Mouse (Mus musculus): Measurements from ENCODE around the gene Rufy3.

The Rufy3 gene

GRCm38 (mm10) chr5:88663875-88664274 is 99.0 kb downstream of the Rufy3 start:
- in situ Hi-C loops (cut with MboI; ENCODE audit: low pct_unique_long_range_greater_than_20kb in 1 of 2, low sequenced_read_pairs in 2 of 2, unreplicated experiment in 1 of 2) = no loop called here

GRCm38 (mm10) chr5:88674703-88675442 is 110.0 kb downstream of the Rufy3 start:
- in situ Hi-C loops (cut with MboI; ENCODE audit: low pct_unique_long_range_greater_than_20kb in 1 of 2, low sequenced_read_pairs in 2 of 2, unreplicated experiment in 1 of 2) = no loop called here

DNA sequence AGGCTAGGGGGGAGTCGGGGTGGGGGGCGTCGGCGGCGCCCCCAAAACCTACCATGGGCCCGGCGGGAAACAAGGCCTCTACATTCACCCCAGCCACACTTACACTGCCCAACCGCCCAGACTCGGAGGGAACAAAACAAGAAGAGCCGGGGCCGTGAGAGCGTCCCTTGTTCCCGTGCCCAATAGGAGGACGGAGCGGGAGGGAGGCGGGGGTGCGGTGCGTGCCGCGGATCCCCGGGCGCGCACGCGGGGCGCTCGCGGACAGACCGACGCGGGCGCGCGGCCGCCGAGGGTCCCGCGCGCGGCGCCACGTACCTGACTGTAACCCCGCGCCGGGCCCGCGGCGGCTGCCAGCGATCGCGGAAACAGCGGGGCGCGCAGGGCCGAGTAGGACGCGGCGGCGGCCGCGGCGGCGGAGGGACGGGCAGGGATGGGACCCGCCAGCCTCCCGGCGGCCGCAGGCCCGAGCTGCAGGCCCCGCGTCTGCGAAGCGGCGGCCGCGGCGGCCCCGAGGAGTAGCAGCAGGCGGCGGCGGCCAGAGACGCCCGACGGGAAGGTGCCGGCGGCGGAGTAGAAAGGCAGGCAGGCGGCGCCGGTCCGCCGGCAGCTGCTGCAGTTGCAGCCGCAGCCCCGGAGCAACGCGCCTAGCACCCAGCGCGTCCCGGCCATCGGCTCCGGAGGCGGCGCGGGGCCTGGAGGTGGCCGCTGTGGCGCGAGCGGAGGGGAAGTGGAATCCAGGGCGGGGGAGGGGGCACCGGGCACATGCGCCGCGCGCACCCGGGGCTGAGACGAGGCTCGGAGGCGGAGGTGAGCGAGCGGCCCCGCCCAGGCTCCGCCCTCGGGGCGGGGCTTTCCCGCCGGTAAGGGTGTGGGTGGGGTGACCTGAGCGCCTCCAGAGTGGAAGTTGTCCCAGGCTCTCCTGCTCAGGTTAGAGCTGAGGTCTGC is 110.9 kb downstream of the Rufy3 start, which contains the start of gene Grsf1:
Grsf1 (minus strand) TSS at position 729 of the 945 bp plus-strand sequence.
- in situ Hi-C loops (cut with MboI; ENCODE audit: low pct_unique_long_range_greater_than_20kb in 1 of 2, low sequenced_read_pairs in 2 of 2, unreplicated experiment in 1 of 2) = no loop called here

DNA sequence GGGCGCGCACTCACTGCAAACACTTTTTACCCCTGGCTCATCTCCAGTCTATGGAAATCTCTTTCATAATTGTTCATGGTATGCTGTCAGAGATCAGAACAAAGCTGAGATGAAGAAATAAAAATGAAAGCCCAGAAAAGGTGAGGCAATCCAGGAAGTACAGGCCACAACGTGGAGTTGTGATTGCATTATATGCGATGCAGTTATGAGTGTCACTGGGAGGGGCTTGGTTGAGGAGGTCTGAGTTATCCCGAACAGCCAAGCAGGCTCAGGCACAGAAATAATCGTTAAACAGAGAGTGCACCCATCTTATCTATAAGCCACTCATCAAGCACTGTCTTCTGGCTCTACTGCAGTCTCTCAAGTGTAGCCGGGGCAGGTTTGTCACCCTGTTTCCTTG is 114.1 kb downstream of the Rufy3 start:
- in situ Hi-C loops (cut with MboI; ENCODE audit: low pct_unique_long_range_greater_than_20kb in 1 of 2, low sequenced_read_pairs in 2 of 2, unreplicated experiment in 1 of 2) = no loop called here

DNA sequence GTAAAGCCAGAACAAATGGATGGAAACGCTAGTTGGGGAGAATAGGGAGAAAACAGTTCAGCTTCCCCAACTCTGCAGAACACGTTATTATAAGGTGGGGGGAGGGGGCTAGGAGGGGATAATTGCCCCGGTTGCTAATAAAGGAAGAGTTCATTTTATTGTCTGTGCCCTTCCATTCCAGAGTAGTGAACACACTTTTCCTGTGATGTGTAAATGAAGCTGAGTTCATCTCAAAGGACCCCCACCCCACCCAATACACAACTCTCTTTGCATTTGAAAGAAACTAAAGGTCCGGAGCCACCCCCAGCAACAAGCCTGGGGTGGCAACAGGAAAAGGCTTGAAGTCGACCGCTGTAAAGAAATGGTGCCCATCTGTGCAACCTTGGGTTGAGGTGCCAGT is 114.5 kb downstream of the Rufy3 start:
- in situ Hi-C loops (cut with MboI; ENCODE audit: low pct_unique_long_range_greater_than_20kb in 1 of 2, low sequenced_read_pairs in 2 of 2, unreplicated experiment in 1 of 2) = no loop called here

- in situ Hi-C loops (cut with MboI; ENCODE audit: low pct_unique_long_range_greater_than_20kb in 1 of 2, low sequenced_read_pairs in 2 of 2, unreplicated experiment in 1 of 2) = no loop called here
Observed at GRCm38 (mm10) chr5:88680567-88680966, 115.7 kb downstream of the Rufy3 start.

DNA sequence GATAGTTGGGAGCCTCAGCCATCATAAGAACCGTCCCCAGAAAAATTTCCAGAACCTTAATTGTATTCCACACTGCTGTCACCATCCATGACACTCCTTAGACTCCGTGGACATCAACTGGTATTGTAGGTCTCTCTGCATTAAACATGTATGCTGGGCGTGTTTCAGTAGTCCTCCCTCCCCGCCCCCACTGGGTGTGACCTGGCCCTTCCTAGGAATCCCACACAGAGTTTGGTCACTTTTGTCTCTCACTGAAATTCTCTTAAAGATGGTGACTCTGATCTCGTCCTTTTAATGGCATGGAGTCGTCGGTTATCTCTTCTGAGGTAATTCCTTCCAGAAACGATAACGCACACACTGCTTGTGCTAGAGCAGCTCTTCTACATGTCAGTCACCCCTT is 118.9 kb downstream of the Rufy3 start:
- in situ Hi-C loops (cut with MboI; ENCODE audit: low pct_unique_long_range_greater_than_20kb in 1 of 2, low sequenced_read_pairs in 2 of 2, unreplicated experiment in 1 of 2) = no loop called here

- in situ Hi-C loops (cut with MboI; ENCODE audit: low pct_unique_long_range_greater_than_20kb in 1 of 2, low sequenced_read_pairs in 2 of 2, unreplicated experiment in 1 of 2) = no loop called here
Observed at GRCm38 (mm10) chr5:88684226-88684625, 119.4 kb downstream of the Rufy3 start.

DNA sequence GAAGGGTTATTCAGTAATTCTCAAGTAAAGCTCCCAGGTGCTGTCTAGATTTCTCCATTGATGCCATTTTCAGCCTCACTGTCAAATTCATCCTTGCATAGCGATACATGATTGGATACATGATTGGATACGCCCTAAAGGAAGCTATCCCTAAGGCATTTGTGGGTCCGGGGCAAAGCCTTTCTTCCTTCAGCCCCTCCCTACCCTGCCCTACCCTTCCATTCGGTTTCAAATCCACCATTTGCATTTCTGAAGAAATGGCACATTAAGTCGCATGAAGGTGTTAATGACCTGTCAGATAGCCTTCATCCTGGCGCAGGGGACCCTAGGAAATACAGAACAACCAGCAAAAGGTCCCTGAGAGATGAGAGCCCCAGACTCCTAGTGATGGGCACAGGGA is 120.5 kb downstream of the Rufy3 start:
- in situ Hi-C loops (cut with MboI; ENCODE audit: low pct_unique_long_range_greater_than_20kb in 1 of 2, low sequenced_read_pairs in 2 of 2, unreplicated experiment in 1 of 2) = no loop called here

DNA sequence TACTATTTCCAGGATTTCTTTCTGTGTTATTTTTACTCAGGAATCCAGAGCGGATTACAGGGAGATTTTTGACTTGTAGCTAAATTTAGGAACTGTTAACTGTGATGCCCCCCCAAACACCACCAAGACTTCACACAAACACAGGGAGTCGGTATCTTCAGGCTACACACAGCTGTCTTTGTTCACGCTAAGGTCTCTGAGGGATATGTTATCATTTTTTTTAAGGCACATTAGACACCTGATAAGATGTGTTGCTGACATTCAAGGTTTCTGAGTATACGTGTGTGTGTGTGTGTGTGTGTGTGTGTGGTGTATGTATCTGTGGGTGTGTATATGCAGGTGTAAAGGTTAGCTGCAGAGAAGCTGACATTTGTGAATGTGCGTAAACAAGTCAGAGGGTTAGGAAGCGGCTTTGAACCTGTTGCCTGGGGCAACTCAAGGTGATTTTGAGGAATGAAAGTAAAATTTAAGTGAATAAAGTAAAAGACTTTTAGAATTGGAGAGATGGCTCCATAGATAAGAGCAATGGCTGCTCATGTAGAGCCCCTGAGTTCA is 121.0 kb downstream of the Rufy3 start:
- in situ Hi-C loops (cut with MboI; ENCODE audit: low pct_unique_long_range_greater_than_20kb in 1 of 2, low sequenced_read_pairs in 2 of 2, unreplicated experiment in 1 of 2) = no loop called here

DNA sequence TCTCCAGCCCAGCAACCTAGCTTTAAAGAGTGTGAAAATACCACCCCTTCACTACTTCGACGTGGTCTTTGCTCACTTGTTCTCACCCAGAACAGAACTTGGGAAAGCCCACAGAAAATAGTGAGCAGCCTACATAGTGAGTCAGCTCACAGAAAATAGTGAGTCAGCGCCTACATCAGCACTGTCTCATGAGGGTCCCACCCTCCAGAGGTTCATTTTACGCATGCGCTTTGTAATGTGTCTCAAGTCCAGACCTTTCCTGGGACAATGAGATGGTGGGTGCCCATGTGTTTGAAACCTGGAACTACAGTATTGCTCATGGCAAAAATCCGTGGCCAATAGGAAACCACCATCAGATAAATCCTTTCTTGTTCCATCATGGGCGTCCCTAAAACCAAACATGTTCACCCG is 123.2 kb downstream of the Rufy3 start:
- in situ Hi-C loops (cut with MboI; ENCODE audit: low pct_unique_long_range_greater_than_20kb in 1 of 2, low sequenced_read_pairs in 2 of 2, unreplicated experiment in 1 of 2) = no loop called here

- in situ Hi-C loops (cut with MboI; ENCODE audit: low pct_unique_long_range_greater_than_20kb in 1 of 2, low sequenced_read_pairs in 2 of 2, unreplicated experiment in 1 of 2) = no loop called here
Observed at GRCm38 (mm10) chr5:88688583-88689187, 123.8 kb downstream of the Rufy3 start.

- in situ Hi-C loops (cut with MboI; ENCODE audit: low pct_unique_long_range_greater_than_20kb in 1 of 2, low sequenced_read_pairs in 2 of 2, unreplicated experiment in 1 of 2) = no loop called here
Observed at GRCm38 (mm10) chr5:88689279-88689938, 124.6 kb downstream of the Rufy3 start.

GRCm38 (mm10) chr5:88690681-88691505 is 126.1 kb downstream of the Rufy3 start:
- in situ Hi-C loops (cut with MboI; ENCODE audit: low pct_unique_long_range_greater_than_20kb in 1 of 2, low sequenced_read_pairs in 2 of 2, unreplicated experiment in 1 of 2) = no loop called here

DNA sequence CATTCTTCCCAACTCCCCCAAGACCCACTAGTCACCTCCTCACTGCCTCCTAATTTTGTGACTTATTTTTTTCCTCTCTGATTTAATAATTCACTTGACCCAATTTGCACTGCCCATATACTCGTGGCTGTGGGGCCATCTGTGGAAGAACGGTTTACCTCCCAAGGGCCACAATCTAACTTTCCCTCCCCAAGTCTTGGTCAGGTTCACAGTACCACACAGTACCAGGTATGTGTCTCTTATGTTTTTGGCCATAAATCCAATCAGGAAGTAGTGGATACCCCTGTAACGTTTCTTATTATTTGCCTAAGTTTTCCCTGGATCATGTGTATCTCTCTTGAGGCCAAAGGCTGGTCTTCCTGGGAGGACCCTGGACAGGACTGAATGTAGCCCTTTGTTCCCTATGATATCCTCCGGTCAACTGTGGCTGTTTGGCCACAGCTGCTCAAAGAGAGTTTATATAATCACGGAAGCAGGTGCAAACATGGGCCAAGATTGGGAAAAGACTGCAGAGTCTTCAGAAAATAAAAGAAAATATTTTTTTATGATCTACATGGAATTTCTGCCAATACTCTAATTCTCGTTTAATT is 126.8 kb downstream of the Rufy3 start:
- in situ Hi-C loops (cut with MboI; ENCODE audit: low pct_unique_long_range_greater_than_20kb in 1 of 2, low sequenced_read_pairs in 2 of 2, unreplicated experiment in 1 of 2) = no loop called here

DNA sequence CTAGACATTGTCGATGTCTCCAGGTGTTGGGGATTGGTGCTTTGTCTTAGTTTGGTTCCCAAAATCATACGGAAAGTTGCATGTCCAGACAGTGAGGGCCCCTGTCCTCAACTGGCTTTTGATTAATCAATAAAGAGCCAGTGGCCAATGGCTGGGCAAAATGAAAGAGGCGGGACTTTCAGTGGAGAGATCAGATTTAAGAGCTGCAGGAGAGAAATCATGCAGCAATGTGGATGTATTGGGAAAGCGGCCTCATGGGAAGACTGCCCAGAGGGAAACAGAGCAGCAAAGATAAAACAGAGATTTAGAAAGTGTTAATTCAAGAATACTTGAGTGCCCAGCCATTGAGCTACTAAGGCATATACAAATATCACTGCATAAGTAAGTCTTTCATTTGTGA is 127.7 kb downstream of the Rufy3 start:
- in situ Hi-C loops (cut with MboI; ENCODE audit: low pct_unique_long_range_greater_than_20kb in 1 of 2, low sequenced_read_pairs in 2 of 2, unreplicated experiment in 1 of 2) = no loop called here

DNA sequence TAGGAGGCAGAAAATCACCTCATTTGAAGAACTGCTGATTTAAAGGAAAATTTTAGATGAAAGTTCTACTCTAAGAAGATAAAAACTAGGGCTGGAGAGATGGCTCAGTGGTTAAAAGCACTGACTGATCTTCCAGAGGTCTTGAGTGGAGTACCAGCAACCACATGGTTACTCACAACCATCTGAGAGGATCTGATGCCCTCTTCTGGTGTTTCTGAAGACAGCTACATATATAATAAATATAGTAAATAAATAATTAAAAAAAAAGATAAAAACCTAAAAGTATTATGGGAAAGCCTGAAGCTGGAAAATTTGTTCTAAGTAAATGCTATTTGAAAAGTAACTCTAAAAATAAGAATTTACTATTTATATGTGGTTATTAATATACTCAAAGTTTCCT is 128.2 kb downstream of the Rufy3 start:
- in situ Hi-C loops (cut with MboI; ENCODE audit: low pct_unique_long_range_greater_than_20kb in 1 of 2, low sequenced_read_pairs in 2 of 2, unreplicated experiment in 1 of 2) = no loop called here
